Mouse (Mus musculus): ENCODE results near the gene Hoxa11.

DNA sequence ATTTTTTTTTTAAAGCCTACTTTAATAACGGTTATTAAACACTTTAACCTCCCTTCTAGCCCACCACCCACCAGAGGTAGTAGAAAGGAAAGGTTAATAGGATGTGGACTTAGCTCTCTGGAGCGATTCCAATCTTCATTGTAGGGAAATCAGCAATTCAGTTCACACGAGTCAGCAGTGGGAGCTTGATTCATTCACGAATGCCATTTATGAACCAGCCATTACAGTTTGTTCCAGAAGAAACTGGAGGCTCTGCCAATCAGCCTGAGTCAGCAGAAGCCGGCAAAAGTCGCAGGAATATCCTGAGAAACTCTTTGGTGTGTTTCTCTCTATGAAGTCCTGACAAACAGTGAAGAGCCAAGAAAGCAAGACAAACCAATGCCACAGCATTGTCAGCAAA is 49.0 kb upstream of the Hoxa11 start:
- TF ChIP-seq CTCF (IDR thresholded peaks at IDR 0.05; ENCODE audit: borderline replicate concordance, control insufficient read depth, extremely low read depth, insufficient read depth, low read length, poor library complexity) (no peak), POLR2A (IDR thresholded peaks at IDR 0.05; ENCODE audit: control insufficient read depth, extremely low read depth, insufficient read depth, low read length, poor library complexity) (no peak)

All from thymus, adult 2 months (tissue).